Mouse (Mus musculus) hindbrain, embryonic 15.5 days (tissue): Measurements from ENCODE around the gene Ccl9. TPM values are rescaled to one million over a fixed set of nuclear protein-coding genes. Genes with fewer than 3 reads are reported as not detected.

Experiments used
- ATAC-seq: fragments of 200-750 bp; cut with Nextera tagmentation; 2 replicates; pipeline ENCODE4 v1.8.0; 2017; ENCODE audit warnings: low read depth, moderate number of reproducible peaks, moderate TSS enrichment; ENCODE audit not compliant: low FRiP score
- H3K27ac ChIP-seq: fragments of 300-500 bp; sonication (generic); replicated peaks from 2 replicates; pipeline ENCODE4 v1.5.1; 2015; ENCODE audit warnings: mild to moderate bottlenecking, inconsistent platforms
- H3K27me3 ChIP-seq: fragments of 300-500 bp; sonication (generic); 2 replicates; pipeline ENCODE4 v1.6.1; 2015; ENCODE audit warnings: control low read depth, inconsistent platforms
- H3K36me3 ChIP-seq: fragments of 300-500 bp; sonication (generic); 2 replicates; pipeline ENCODE4 v1.6.1; 2015; ENCODE audit warnings: control low read depth, inconsistent platforms
- H3K4me1 ChIP-seq: fragments of 300-500 bp; sonication (generic); replicated peaks from 2 replicates; pipeline ENCODE4 v1.6.1; 2015; ENCODE audit warnings: control low read depth, inconsistent platforms
- H3K4me2 ChIP-seq: fragments of 300-500 bp; sonication (generic); 2 replicates; pipeline ENCODE4 v1.6.1; 2015; ENCODE audit warnings: moderate library complexity, mild to moderate bottlenecking, inconsistent platforms
- H3K4me3 ChIP-seq: fragments of 300-500 bp; sonication (generic); 2 replicates; pipeline ENCODE4 v1.5.1; 2015; ENCODE audit warnings: mild to moderate bottlenecking, inconsistent platforms
- H3K9ac ChIP-seq: fragments of 300-500 bp; sonication (generic); 2 replicates; pipeline ENCODE4 v1.6.1; 2015; ENCODE audit warnings: inconsistent platforms
- H3K9me3 ChIP-seq: fragments of 300-500 bp; sonication (generic); 2 replicates; pipeline ENCODE4 v1.6.1; 2016; ENCODE audit warnings: control low read depth, inconsistent platforms
- WGBS: fragments of 180-500 bp; shearing (Covaris S2); methylation state at CpG from one replicate; pipeline ENCODE4 v1.1.7; 2015; 5-methylcytosine and 5-hydroxymethylcytosine counted together
- polyA plus RNA-seq: library from polyadenylated mRNA; unstranded; fragments of >200 nt; fragmentation: Nextera tagmentation; extraction: Ambion mirVana; gene quantifications from 2 replicates; pipeline ENCODE4 v1.2.1, GENCODE M21; 2015

Ccl9 gene
- polyA plus RNA-seq, 1 experiment from 2014 or later = 3.0 TPM

DNA sequence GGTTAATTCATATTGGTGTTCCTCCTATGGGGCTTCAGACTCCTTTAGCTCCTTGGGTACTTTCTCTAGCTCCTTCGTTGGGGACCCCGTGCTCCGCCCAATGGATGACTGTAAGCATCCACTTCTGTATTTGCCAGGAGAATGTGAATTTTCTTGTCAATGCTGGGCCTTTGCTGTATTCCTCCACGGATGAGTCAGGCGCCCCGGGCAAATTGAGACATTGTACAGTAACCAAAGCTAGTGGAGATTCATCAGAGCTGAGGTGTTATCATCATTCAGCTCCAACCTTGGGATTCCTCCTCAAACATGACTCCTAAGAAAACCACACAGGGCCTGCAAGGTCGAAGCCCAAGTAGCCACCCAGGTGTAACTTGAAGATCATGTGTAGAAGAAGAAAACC, 19.4 kb upstream of the Ccl9 start:
- Histone ChIP-seq H3K27me3 (no peaks in the 10 kb centered on the region), H3K9ac (no peak overlapping the region), H3K9me3 (no peaks in the 10 kb centered on the region), H3K4me3 (no peak overlapping the region), H3K27ac (no peak overlapping the region), H3K36me3 (no peaks in the 10 kb centered on the region), H3K4me1 (no peaks in the 10 kb centered on the region), H3K4me2 (no peak overlapping the region)
- ATAC-seq = no peak
- 95% methylated on average over 7 of the region's 7 CpGs for WGBS

DNA sequence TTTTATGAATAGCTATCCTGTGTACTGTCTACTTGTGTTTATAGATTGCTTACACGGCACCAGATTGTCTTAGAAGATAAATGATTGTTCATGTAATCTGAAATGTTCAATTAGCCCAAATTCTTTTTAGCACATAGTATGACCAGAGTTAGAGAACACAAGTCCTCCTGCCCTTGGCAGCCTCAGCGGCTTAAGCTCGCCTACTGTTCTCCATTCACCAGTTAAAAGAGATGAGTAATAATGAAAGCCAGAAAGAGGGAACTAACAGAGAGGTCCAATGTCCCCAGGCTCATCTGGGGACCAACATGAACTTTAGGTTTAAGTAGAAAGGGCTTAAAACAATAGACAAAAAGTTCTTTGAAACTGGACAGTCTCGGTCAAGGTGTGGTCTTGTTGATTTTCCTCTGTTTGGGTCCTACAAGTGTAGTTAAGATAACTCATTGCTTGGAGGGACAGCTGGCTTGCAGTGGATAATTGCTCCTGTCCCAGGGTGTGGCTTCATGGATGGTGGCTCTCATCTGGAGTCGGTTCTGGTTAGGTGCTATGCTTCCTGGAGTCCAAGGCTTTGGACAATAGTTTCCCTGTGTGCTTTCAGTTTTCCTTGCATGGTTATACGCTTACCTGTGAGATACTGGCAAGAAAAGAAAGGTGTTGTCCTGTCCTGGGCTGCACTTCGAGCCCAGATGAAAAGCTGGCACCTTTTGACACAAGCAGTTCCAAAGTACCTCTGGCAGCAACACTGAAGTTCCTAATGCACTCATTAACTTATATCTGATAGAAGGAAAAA, 17.4 kb upstream of the Ccl9 start:
- WGBS = 87% methylated on average over 7 of the region's 7 CpGs
- Histone ChIP-seq H3K27ac (no peak overlapping the region), H3K27me3 (no peaks in the 10 kb centered on the region), H3K4me2 (no peak overlapping the region), H3K4me1 (no peaks in the 10 kb centered on the region), H3K4me3 (no peak overlapping the region), H3K9ac (no peak overlapping the region), H3K36me3 (no peaks in the 10 kb centered on the region), H3K9me3 (no peaks in the 10 kb centered on the region)
- no peak for ATAC-seq

- ATAC-seq = no peak
- Histone ChIP-seq H3K36me3 (no peaks in the 10 kb centered on the region), H3K27me3 (no peaks in the 10 kb centered on the region), H3K4me3 (no peak overlapping the region), H3K27ac (no peak overlapping the region), H3K4me1 (no peaks in the 10 kb centered on the region), H3K9me3 (no peaks in the 10 kb centered on the region), H3K4me2 (no peak overlapping the region), H3K9ac (no peak overlapping the region)
- 91% methylated on average over 5 of the region's 5 CpGs for WGBS
Measured at GRCm38 (mm10) chr11:83593453-83593852, 15.0 kb upstream of the Ccl9 start.

DNA sequence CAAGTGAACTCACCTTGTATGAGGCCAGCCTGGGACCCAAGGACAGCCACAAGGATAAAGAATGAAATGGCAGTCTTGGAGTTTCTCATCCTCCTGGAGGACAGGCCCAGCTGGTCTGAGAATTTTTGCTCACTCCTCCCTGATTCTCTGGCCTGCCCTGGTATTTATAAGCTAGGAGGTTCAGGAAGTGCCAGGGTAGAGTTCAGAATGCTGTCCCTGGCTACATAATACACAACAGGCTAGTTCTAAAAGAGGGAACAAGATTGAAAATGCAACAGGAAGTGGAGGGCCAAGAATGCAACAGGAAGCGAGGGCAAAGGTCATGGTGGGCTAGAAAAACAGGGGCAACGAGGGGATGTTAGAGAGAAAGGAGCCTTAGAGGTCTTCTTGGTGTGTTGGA, 14.4 kb upstream of the Ccl9 start, which contains the start of gene Ccl6:
Ccl6 (minus strand) TSS at position 235 of the 400 bp plus-strand sequence.
- Histone ChIP-seq H3K27me3 (no peaks in the 10 kb centered on the region), H3K4me1 (no peaks in the 10 kb centered on the region), H3K9ac (no peak within 1 kb of the TSS), H3K4me2 (no peak within 1 kb of the TSS), H3K9me3 (no peaks in the 10 kb centered on the region), H3K4me3 (no peak within 1 kb of the TSS), H3K27ac (no peak within 1 kb of the TSS), H3K36me3 (no peaks in the 10 kb centered on the region)
- no peak for ATAC-seq
- WGBS = 64% methylated on average over 2 of the region's 2 CpGs

DNA sequence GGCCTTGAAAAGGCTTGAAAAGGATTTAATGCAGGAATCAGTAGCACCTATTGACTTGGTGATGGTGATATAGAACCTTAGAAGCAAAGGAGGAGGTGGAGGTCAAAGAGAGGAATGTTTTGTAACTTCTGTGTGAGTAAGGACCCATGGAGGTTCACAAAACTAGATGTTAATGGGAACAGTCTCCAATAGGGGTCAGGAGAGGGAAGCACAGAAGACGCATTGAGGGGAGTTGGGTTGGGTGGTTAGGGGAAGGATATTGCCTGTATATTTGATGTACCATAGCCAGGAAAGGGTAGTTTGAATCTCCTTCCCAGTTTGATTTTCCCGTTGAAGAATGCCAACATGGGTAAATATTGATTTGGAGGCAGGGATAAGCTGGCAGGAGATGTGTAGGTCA, 5.8 kb upstream of the Ccl9 start:
- ATAC-seq = no peak
- H3K36me3 ChIP-seq = no peaks in the 10 kb centered on the region
- 88% methylated on average over 2 of the region's 2 CpGs for WGBS
- no peaks in the 10 kb centered on the region for H3K9me3 ChIP-seq
- no peak overlapping the region for H3K27ac ChIP-seq
- H3K4me3 ChIP-seq = no peak overlapping the region
- H3K27me3 ChIP-seq = no peaks in the 10 kb centered on the region
- no peak overlapping the region for H3K4me2 ChIP-seq
- H3K4me1 ChIP-seq = no peaks in the 10 kb centered on the region
- H3K9ac ChIP-seq = no peak overlapping the region

- Histone ChIP-seq H3K4me2 (no peak overlapping the region), H3K4me1 (no peaks in the 10 kb centered on the region), H3K36me3 (no peaks in the 10 kb centered on the region), H3K9me3 (no peaks in the 10 kb centered on the region), H3K27me3 (no peaks in the 10 kb centered on the region), H3K9ac (no peak overlapping the region), H3K4me3 (no peak overlapping the region), H3K27ac (no peak overlapping the region)
- ATAC-seq = no peak
Measured at GRCm38 (mm10) chr11:83583450-83583754, 5.0 kb upstream of the Ccl9 start.

GRCm38 (mm10) chr11:83582626-83583449, 4.4 kb upstream of the Ccl9 start:
- no peak overlapping the region for H3K4me3 ChIP-seq
- no peaks in the 10 kb centered on the region for H3K9me3 ChIP-seq
- ATAC-seq = no peak
- 70% methylated on average over 4 of the region's 4 CpGs for WGBS
- H3K36me3 ChIP-seq = no peaks in the 10 kb centered on the region
- no peaks in the 10 kb centered on the region for H3K27me3 ChIP-seq
- no peak overlapping the region for H3K9ac ChIP-seq
- no peak overlapping the region for H3K4me2 ChIP-seq
- no peaks in the 10 kb centered on the region for H3K4me1 ChIP-seq
- H3K27ac ChIP-seq = no peak overlapping the region

DNA sequence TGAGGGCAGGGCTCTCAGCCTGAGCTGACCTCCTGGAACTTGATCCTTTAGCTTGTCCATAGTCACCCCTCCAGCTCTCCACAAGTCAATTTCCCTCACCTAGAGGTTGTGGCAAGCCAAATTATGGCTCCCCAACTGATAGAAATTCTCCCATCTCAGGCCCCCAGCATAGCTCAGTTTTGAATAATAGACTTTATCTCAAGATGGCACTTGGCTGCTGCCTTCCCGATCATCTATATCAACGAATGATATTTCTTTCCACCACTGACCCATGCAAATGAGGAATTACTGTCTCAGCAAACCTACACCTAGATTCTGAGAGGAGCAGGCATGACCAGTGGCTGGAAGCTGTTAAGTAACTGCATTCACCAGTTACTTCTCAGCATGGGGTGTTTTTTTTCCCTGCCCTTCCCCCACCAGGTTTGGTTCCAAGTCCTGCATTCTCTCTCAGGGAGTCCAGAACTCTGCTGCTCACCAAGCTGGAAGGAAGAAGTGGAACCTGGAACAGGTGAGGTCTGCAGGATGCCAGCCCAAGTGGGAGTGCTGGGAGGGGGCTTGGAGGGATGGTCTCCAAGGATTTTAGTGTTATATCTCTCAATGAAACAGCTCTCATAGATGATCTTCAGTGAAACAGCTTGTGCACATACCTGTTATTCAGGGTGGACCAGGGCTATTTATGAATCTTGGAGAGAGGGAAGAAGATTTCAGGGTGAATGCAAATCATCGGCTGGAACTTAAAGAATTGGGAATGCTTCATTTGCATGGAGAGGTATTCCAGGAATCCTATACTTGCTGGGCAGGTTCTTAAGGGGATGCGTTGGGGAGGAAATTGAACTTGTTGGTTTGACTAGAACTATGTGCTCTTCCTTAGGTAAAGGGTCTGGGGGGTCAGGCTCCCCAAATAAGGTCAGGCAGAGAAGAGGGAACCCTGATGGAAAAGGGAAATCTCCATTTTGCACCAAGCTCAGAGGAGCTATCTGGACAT, 3.5 kb upstream of the Ccl9 start:
- Histone ChIP-seq H3K4me3 (no peak overlapping the region), H3K9me3 (no peaks in the 10 kb centered on the region), H3K27me3 (no peaks in the 10 kb centered on the region), H3K36me3 (no peaks in the 10 kb centered on the region), H3K4me2 (no peak overlapping the region), H3K27ac (no peak overlapping the region), H3K4me1 (no peaks in the 10 kb centered on the region), H3K9ac (no peak overlapping the region)
- no peak for ATAC-seq
- 85% methylated on average over 4 of the region's 4 CpGs for WGBS

DNA sequence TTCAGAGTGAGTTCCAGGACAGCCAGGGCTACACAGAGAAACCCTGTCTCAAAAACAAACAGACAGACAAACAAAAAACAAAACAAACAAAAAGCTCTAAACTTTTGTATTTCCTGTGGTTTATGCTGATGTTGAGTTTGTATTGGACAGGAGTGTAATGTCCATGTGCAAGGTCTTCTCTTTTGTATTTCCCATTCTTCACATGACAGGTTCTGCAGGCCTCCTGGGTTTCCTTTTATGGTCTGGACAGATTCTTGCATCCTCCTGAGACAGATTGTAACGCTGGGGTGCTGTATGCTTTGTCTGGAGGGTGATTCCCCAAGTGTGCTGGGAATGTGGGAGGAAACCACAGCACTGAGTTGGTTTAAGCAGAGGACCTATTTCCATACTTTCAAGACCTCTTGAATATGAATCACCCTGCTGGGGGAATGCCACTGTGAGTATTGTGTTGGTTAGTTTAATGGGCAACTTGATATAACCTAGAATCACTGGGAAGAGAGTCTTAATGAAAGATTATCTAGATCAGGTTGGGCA, 2.3 kb upstream of the Ccl9 start:
- Histone ChIP-seq H3K4me1 (no peaks in the 10 kb centered on the region), H3K4me2 (no peak overlapping the region), H3K27me3 (no peaks in the 10 kb centered on the region), H3K36me3 (no peaks in the 10 kb centered on the region), H3K4me3 (no peak overlapping the region), H3K9ac (no peak overlapping the region), H3K9me3 (no peaks in the 10 kb centered on the region), H3K27ac (no peak overlapping the region)
- no peak for ATAC-seq
- 56% methylated on average over 1 of the region's 1 CpGs for whole genome bisulfite sequencing

DNA sequence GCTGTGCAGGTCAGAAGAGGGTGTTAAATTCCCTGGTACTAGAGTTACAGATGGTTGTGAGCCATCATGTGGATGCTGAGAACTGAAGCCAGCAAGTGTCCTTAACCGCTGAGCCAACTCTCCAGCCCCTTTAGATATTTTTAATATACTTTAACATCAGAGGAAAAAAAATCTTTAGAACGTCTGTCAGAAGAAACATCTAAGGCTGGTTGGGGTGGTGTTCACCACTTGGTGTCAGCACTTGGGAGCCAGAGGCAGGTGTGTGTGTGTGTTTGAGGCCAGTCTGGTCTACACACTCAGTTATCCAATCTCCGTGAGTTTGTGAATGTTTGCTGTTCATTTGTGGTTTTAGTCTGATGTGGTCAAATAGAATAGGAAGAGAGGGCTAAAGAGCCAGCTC, 563 bp upstream of the Ccl9 start:
- Histone ChIP-seq H3K4me3 (no peak overlapping the region), H3K27ac (no peak overlapping the region), H3K9me3 (no peaks in the 10 kb centered on the region), H3K4me1 (no peaks in the 10 kb centered on the region), H3K36me3 (no peaks in the 10 kb centered on the region), H3K9ac (no peak overlapping the region), H3K27me3 (no peaks in the 10 kb centered on the region), H3K4me2 (no peak overlapping the region)
- WGBS = 77% methylated on average over 3 of the region's 3 CpGs
- ATAC-seq = no peak

DNA sequence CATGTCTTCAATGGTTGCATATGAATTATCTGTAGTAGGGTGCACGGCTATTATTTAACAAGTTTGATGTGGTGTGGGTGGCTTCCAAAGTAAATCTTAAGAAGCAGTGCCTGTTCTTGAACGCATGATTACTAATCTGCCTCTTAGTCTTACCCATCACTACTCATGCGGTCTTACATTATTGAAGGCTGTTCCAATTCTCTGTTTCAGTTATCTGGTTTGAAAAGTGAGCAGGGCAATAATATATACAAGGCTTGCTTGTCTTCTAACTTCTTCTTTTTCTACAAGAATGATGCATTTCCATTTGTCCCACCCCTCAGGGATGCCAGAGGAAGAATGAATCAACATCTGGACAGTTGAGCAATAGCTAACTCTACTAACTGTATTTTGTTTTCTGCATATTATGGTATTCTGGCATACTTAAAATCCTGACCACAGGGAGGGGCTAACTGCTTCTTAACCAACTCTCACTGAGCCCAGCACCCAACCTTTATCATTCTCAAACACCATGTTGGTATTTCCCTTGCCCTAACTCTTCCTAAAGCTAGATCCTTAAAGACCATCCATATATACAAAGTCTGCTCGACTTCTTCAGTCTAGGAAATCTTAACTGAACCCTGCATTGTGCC, 1.4 kb downstream of the Ccl9 start:
- Histone ChIP-seq H3K27ac (no peak overlapping the region), H3K36me3 (no peaks in the 10 kb centered on the region), H3K9ac (no peak overlapping the region), H3K27me3 (no peaks in the 10 kb centered on the region), H3K9me3 (no peaks in the 10 kb centered on the region), H3K4me3 (no peak overlapping the region), H3K4me2 (no peak overlapping the region), H3K4me1 (no peaks in the 10 kb centered on the region)
- ATAC-seq = no peak
- WGBS = 92% methylated on average over 4 of the region's 4 CpGs
